Mouse (Mus musculus): Measurements from ENCODE around the gene Arhgef1.
A peak's percentile ranks its signal among the peaks of the same experiment; 100 is the strongest.

Gene Arhgef1

DNA sequence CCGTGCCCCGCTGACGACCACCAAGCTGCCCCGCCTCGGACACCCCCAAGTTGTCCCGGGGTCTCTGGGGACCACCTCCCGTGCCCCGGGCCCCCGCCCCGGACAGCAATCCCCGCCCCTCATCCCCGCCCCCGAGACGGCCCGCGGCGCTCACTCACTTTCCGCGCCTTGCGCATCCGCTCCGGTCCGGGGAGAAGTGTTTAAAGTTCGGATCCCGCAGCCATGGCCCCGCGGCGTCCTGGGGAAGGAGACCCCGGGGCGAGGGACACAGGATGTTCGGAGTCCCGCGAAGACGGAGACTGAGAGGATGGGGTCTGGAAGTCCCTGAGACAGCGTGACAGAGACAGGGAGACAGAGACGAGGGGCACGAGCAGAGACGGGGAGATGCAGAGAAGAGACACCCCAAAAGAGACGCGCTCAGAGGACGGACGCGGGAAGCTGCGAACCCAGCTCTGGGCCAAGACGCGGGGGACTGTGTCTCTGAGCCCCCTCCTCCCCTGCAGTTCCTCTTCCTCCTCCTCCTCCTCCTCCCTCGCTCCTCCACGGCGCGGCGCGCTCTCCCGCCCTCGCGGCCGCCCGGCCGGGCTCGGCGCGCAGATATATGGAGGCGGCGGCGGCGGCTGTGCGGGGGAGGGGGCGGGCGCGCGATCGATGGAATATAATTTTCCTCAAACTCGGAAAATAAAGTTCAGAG, 41.7 kb downstream of the Arhgef1 start, which contains the start of gene Gm4881:
Gene Gm4881 (minus strand): TSS at position 238 of the 694 bp plus-strand sequence.
- DNase-seq (ENCODE audit: low spot score in 2 of 2) = no peak

DNA sequence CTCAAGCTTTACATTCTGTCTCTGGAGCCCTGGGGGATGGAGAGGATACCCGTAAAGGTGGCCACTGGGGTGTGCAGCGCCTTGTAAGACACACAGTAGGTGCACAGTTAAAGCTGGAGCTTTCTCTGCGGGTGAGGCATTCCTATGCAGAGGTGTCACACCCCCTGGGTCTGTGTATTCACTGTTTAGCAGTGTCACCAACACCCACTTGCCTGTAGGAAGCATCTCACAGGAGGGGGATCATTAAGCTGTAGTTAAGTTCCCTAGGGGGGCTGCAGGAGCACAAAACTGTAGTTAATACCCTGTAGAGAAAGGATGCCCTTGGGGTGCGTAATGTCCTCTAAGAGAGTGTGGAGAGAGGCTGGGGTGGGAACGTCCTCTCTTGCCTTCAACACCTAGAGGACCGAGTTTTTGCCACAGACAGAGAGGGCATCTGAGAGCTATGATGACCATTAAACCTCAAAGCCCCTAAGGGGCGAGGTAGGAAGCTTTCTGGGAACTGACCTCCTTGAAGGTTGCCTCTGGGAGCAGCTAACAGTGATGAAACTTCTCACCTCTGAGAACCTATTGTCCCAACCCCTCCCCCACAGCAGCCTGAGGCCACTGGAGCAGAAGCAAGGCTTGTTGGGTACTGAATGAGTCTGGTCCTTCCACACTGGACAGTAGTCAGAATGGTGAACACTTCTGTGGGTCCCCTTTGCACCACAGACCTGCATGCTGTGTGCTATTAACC, 44.8 kb downstream of the Arhgef1 start:
- DNase-seq (ENCODE audit: low spot score in 2 of 2) = no peak

DNA sequence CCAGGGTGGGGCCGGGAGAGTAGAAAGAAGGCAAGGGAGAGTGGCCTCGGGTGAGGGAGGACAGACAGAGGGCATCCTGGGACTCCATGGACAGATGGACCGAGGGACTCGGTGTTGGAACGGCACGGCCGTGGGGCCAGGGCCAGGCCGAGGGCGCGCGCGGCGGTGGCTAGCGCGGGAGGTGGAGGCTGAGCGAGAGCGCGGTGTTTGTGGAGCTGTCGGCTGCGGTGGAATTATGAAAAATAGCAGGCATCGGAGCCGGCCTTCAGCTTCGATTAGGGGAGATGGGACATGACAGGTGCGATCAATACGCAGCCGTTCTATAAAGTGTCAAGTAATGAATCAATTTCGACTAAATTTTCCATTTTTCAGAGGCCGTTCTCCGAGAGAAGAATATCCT, 46.1 kb downstream of the Arhgef1 start:
- no peak for DNase-seq (ENCODE audit: low spot score in 2 of 2)

DNA sequence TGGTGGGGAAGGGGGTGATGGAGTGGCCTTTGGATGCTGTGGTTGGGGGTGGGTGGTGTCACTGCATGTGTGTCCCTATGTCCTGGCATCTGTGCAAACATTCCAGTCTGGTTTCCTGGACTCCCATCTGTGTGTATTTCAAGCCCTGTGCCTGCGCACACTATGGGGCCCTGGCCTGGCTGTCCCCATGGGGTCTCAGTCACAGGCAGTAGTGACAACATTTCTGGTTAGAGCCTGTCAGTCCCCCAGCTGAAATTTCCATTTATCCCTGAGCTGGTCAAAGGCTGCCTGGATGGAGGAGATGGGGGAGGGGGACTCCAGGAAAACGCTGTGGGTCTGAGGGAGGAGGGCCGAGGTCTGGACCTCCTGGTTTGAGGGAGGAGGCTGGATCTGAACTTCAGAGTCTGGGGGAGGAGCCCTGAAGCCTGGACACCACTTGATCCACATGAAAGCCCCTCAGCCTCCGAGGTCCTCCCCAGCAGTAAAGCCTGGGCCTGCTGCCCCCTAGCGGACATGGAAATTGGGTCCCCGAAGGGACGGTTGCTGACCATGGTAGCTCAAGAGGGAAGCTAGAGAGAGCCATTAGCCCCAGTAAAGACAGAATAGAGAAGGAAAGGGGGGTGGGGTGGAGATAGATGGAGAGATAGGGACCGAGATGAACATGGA, 47.4 kb downstream of the Arhgef1 start:
- DNase-seq (ENCODE audit: low spot score in 2 of 2) = peak; percentile 64 to 75

DNA sequence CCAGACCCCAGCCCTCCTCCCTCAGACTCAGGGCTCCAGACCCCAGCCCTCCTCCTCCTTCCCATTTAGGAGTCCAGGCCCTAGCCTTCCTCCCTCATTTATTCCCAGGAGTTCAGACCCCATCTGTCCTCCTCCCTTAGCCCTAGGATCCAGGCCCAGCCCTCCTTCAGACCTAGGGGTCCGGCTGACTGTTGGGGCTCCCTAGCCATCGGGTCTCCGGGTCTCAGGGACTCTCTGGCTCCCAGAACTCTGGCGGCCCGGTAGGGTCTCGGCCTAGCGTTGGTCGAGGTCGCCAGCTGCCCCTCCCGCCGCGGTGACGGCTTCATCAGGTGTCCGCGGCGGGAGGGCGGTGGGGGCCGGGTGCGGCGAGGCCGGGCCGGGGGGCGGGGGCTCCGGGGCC, 51.3 kb downstream of the Arhgef1 start:
- DNase-seq (ENCODE audit: low spot score in 2 of 2) = no peak

DNA sequence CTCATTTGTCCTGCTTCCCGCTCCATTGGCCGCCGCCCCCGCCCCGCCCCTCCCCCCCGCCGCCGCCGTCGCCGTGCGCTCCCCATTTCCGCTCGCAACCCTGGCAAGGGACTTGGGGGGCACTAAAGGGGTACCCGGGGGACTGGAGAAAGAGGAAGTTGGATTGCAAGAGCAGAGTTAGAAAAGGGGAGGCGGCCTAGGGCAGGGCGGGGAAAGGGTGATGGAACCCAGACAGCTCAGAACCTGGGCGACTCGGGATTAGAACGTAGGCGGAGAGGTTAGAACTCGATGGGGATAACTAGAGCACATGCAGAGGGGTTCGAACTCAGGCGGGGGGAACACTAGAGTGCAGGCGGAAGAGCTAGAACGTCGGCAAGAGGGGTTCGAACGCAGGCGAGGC, 51.7 kb downstream of the Arhgef1 start:
- DNase-seq (ENCODE audit: low spot score in 2 of 2) = peak; percentile 17 to 44

DNA sequence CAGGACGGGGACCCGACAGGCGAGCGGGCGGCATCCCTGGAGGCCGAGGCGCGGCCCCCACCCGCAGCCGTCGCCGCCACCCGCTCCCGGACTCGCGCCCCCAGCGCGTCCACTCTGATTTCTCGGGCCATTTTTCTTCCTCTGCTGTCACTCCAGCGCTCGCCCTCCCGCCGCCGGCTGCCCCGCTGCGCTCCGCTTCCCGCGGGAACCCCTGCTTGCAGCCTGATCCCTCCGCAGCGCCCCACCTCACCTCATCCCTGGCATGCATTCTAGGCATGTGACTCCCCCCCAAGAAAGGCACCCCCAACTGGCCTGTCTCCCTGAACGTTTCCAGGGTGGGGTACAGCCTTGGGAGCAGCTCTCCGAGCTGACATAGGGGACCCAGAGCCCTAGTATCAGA, 52.5 kb downstream of the Arhgef1 start:
- no peak for DNase-seq (ENCODE audit: low spot score in 2 of 2)

DNA sequence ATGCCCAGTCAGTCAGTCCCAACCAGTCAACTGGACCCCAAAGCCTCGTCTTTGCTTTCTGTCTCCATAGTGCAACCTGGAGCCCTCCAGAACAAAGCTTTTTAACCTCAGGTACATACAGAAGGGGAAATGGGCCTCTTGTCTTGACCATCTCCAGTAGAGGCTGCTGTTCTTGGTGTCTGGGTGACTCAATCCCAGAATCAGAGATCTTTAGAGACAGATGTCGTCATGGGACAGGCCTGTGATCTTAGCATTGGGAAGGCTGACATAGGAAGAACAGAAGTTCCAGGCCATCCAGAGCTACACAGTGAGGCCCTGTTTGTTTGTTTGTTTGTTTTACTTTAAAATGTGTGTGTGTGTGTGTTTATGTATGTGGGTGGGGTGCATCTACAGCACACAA, 61.6 kb downstream of the Arhgef1 start:
- no peak for DNase-seq (ENCODE audit: low spot score in 2 of 2)

DNA sequence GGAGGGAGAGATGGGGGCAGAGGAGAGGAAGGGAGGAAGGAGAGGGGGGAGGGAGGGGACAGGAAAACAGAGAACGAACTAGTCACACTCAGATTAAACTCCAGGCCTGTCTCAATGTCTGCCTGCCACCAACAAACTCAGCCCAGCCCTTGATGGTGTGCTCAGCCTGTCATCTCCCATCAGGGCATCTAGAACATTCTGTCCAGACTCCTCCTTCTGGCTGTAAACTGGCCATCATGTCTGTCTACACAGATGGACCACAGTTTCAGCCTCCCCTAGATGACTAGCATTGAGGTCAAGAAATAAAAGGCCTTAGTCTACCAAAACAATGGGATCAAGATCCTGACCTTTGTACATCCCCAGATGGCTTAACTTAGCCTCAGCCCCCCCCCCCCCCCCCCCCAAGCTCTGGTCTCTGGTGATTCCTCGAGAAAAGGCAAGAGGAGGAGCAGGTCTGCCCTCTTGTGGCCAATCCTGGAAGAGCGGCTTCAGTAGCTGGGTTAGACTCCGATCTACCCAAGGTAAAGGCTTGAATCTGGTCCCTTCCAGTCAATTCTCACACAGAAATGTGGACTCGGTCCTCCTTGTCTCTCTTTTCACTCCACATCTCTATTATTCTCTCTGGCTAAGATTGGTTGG, 62.3 kb downstream of the Arhgef1 start:
- peak; percentile 56 to 78 for DNase-seq (ENCODE audit: low spot score in 2 of 2)

DNA sequence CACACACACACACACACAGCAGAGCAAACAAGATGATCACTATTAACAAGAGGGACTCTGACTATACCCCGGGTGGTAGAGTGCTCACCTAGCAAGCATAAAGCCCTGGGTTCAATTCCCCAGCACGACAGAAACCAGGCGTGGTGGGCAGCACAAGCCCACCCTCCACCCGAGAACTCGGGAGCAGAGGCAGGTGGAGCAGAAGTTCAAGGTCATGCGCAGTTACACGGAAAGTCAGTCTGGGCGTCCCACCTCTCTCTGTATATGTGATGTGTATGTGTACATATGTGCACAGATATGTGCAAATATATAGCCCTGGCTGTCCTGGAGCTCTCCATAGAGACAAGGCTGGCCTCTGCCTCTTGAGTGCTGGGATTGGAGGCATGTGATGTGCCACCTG, 65.3 kb downstream of the Arhgef1 start:
- no peak for DNase-seq (ENCODE audit: low spot score in 2 of 2)

DNA sequence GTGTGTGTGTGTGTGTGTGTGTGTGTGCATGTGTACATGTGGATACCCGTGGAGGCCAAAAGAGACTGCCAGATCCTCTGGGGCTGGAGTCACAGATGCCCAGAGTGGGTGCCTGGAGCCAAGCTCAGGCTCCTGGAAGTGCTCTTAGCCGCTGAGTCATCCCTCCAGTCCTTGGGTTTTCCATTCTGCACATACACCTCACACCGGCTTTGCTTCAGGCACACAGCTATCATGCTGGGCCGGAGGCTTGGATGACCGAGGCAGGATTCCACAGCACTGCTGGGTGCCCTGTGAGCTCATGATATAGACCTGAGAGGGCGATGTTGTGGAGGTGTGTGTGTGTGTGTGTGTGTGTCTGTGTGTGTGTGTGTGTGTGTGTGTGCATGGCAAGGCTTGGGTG, 65.8 kb downstream of the Arhgef1 start:
- DNase-seq (ENCODE audit: low spot score in 2 of 2) = no peak

DNA sequence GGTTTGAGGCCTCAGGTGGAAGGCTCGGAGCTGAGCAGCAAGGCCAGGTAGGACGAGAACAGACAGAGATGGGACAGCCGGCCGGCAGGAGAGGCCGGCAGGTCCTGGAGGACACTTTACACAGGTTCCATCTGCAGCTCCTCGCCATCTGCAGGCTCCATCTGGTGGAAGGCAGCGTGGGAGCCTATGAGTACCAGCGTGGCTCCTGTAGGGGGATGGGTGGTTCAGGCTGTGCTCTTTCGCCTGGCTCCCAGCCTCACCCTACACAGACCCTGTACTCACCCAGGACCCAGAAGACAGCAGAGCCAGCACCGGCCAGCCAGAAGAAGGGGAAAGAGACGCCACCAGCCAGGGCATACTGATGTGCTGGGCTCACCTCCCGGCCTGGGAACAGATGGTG, 67.1 kb downstream of the Arhgef1 start:
- no peak for DNase-seq (ENCODE audit: low spot score in 2 of 2)

DNA sequence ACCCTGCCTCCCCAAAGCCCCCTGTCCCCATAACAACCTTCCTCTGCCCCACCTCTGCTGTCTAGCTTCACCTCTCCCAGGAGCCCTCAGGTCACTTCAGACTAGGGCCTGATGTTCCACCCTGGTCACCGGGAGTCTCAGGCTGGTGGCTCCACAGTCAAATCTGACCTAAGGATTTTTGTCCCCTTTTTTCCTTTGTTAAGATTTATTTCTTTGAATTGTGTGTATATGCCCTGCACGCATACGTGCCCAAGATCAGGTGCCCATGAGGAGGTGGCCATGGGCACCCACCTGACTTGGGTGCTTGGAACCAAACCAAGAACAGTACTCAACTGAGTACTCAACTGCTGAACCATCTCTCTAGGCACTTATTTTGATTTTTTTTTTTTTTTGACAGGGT, 67.6 kb downstream of the Arhgef1 start:
- no peak for DNase-seq (ENCODE audit: low spot score in 2 of 2)

DNA sequence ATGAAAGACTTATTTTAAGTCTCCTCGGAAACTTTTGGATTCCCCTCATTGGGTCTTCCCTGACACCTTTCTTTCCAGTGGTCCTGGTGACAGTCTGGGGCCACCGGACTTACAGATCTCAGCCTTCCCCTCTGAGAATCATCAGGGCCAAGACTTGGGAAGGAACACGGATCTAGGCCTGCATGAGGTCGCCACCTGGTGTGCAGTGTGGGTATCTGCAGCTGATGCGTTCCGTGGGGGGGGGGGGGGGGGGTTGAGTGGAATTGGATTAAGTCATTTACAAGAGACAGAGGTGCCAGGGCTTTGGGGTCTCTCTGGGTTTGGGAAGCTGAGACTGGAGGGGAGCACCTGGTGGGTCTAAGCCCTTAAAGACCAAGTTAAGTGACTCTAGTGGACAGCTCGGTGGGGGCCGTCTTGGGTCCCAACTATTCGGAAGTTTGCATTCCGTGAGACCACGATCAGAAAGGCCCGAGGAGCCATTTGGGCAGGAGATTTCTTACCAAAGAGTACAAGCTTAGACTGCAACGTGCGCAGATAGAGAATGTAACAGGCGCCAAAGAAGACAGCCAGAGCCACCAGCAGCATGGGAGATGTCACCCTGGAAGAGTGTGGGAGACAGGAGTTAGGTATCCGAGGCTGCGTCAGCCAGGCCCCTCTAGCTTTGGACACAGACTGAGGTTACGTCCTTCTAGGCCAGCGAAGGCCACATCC, 68.7 kb downstream of the Arhgef1 start:
- peak in 1 of 2 experiments; percentile 34 for DNase-seq (ENCODE audit: low spot score in 2 of 2)

DNA sequence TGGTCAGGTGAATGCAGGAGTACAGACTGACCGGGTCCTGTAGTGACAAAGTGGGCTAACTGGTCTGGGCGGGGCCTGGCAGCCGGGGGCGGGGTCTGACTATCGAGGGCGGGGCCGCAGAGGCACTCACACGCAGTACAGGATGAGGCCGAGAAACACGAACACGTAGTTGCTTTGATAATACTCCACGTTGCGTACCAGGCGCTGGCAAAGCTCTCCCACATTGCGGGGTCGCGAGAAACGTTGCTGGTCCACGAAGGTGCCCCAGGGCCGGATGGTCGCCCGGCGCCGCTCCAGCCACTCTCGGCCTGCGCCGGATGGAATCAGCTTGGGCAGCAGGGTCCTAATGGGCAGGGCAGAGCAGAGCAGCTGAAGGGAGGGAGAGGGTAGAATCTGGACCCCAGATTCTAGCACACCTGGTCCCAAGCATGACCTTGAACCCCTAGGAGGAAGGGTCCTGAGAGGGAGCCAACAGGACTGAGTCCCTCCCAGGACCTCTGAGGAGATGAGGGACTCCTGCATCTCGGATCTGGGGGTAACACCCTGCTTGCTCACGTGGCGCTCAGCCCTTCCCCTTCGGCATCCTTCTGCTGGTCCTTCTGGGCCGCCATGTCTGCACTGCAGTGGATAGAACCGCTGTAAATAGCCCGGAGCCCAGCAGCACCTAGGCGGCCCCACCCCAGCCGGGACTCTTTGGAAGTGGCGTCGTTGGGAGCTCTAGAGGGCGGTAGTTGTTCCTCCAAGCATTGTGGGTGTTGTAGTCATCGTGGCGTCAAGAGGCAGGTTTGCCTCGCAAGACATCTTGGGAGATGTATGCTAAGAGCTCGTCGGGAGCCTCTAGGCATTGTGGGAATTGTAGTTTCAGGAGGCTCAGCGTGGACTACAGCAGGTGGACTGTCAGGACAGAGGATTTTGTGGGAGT, 69.5 kb downstream of the Arhgef1 start, which contains the start of gene Rabac1:
Gene Rabac1 (minus strand): TSS at position 783 of the 922 bp plus-strand sequence.
- DNase-seq (ENCODE audit: low spot score in 2 of 2) = peak; percentile 72 to 79

DNA sequence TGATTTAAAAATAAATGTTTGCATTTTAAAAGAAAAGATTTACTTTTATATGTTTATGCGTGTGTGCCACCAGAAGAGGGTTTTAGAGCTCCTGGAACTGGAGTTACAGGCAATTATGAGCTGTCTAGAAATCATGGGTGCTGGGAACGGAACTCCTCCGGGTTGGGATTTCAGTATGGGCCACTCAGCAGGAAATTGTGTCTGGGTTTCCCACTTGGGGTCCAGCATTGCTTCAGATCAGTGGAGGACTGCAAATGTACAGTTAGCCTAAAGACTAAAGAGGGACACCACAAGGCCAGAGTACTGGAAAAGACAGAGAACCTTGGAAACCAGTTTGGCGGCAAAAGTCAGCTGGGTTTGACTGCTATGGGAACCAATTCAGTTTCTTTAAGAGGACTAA, 70.5 kb downstream of the Arhgef1 start:
- DNase-seq (ENCODE audit: low spot score in 2 of 2) = no peak

DNA sequence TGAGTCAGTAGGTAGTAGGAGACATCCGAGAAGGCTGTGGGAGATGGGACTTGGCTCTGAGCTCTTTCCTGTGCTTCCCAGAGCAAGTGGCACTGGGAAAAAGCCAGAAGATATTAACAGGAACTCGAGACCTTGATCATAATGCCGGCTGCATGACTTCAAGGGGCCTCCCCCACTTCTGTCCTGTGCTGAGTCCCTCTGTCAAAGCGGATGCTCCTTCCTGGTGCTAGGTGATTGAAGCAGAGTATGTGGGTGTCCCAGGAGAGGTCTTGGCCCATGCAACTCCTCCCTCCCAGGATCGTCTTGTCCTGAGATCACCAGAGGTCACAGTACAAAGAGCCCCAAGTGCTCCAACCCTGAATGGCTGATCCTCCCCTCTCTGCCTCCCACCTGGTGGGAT, 71.2 kb downstream of the Arhgef1 start:
- DNase-seq (ENCODE audit: low spot score in 2 of 2) = no peak

DNA sequence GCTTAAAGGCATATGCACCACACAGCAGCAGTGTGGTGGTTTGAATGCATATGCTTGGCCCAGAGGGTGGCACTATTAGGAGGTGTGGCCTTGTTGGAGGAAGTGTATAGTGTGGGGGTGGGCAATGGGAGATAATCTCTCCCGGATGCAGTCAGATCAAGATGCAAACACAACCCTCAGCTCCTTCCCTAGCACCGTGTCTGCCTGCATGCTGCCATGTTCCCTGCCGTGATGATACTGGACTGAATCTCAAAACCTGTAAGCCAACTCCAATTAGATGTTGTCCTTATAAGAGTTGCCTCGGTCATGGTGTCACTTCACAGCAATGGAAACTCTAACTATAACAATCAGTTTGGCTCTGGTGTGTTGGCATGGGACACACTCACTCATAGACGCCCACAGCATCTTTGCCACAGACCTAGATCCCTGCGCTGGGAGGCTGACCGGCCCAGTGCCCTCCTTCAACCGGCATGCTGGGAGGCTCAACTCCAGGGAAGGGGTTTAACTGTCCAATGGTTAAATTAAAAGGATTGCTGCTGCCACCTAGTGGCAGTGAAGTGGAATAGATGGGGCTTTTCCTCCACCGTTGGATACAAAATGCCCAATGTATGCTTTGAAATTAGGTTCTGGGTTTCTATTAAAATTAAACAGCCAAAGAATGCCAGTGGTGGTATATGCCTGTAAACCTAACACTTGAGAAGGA, 72.3 kb downstream of the Arhgef1 start:
- peak in 1 of 2 experiments; percentile 20 for DNase-seq (ENCODE audit: low spot score in 2 of 2)

Measured in spleen, postnatal 14 days (tissue).